9 mouse cellular contexts compared by ENCODE assay signal in genomic region chr6:143020647-143021046, GRCm38 (mm10). TPM values are rescaled to one million over a fixed set of nuclear protein-coding genes. Genes with fewer than 3 reads are reported as not detected.
DNase-seq lines count a peak whose midpoint lies in the region; ATAC-seq and TF ChIP-seq lines count a peak whose summit lies in the region.
"Had no signal": no experiment of that assay in that cellular context is flagged by ENCODE, and none has a peak within 500 bp of the region (broad histone marks: within the 10 kb centered on the region; RNA-seq: fewer than 3 reads in every experiment).

No protein-coding gene starts in this region.

- no peaks in the 10 kb centered on the region for H3K36me3 ChIP-seq in liver, adult 2 months (ENCODE audit: control insufficient read depth, insufficient read depth, low read length)

- H3K4me1 ChIP-seq in liver, adult 2 months (ENCODE audit: control insufficient read depth, insufficient read depth, low read length), result no peaks in the 10 kb centered on the region
- H3K4me1 ChIP-seq: heart, embryonic 15.5 days had no signal

- no peak overlapping the region for H3K4me3 ChIP-seq in liver, adult 2 months (ENCODE audit: insufficient read depth, low read depth, low read length)
- H3K4me3 ChIP-seq: heart, embryonic 15.5 days had no signal

- no peak for TF ChIP-seq POLR2A in liver, adult 2 months (IDR thresholded peaks at IDR 0.05; ENCODE audit: extremely low read depth, insufficient read depth, low read length)

- peak; percentile 53 for DNase-seq in CD4-positive, CD25-positive, alpha-beta regulatory T cell, adult 2 months (ENCODE audit: low read depth, low spot score)
- peak; percentile 64 for DNase-seq in liver, adult 2 months (ENCODE audit: extremely low read depth, low read depth, low spot score)
- no peak for DNase-seq in liver
- peak; percentile 69 for DNase-seq in embryo, embryonic 10 days (ENCODE audit: low spot score)
- no peak for DNase-seq in urinary bladder, adult 2 months (ENCODE audit: low spot score)
- no peak for DNase-seq in adrenal gland, postnatal 14 days

- no peak for ATAC-seq in CD4-positive, CD25-positive, alpha-beta regulatory T cell, adult 4 months
- peak; percentile 16; the same call in 1 of the 2 replicates for ATAC-seq in neutrophil, adult 5-6 weeks (ENCODE audit: extremely low read depth, insufficient number of reproducible peaks, low FRiP score, poor library complexity, severe bottlenecking)

- 71% methylated on average over 5 of the region's 5 CpGs for WGBS in liver, adult 2 months

- H3K27me3 ChIP-seq in liver, adult 2 months (ENCODE audit: control insufficient read depth, insufficient read depth, low read length), result no peaks in the 10 kb centered on the region
- H3K27me3 ChIP-seq: heart, embryonic 15.5 days had no signal

- H3K9ac ChIP-seq in liver, adult 2 months (ENCODE audit: low read depth, low read length), result no peak overlapping the region
- H3K9ac ChIP-seq: heart, embryonic 15.5 days had no signal

- no peak overlapping the region for H3K27ac ChIP-seq in liver, adult 2 months (replicated peaks; ENCODE audit: insufficient read depth, low read depth, low read length)
- H3K27ac ChIP-seq: heart, embryonic 15.5 days had no signal

- TF ChIP-seq CTCF in liver, adult 2 months (IDR thresholded peaks at IDR 0.05; ENCODE audit: low read depth, low read length), result peak; percentile 62

- no peaks in the 10 kb centered on the region for H3K79me2 ChIP-seq in liver, adult 2 months (ENCODE audit: control insufficient read depth, insufficient read depth, low read length)

RNA-seq across cellular contexts. Expression of gene St8sia1, which starts 56.4 kb away (rescaled TPM):
- polyA plus RNA-seq in CD4-positive, CD25-positive, alpha-beta regulatory T cell, adult 4 months (2017; shearing (Covaris generic)), result 10 to 100 TPM; 11.2 to 12.4 TPM
- total RNA-seq in liver, adult 2 months (2014; rRNA removed), result under 0.01 TPM in 2 replicates
- polyA plus RNA-seq in liver, adult 2 months (2012; rRNA removed), result 0.01 and 0.02 TPM in 2 replicates
- 1.9 and 2.1 TPM in 2 replicates for total RNA-seq in neutrophil, adult 5-6 weeks (2017)
- polyA plus RNA-seq in urinary bladder, adult 2 months (2012; rRNA removed), result 0.07 and 0.12 TPM in 2 replicates
- total RNA-seq in adrenal gland, postnatal 14 days (2021), result 1.9 and 2.8 TPM in 2 replicates

Comparison
In these comparisons a context has a peak if more than half of its experiments do, and no peak if none do; other contexts are left out.
1. DNase-seq: peak in CD4-positive, CD25-positive, alpha-beta regulatory T cell, adult 2 months (single experiment), liver, adult 2 months (single experiment) and embryo, embryonic 10 days (single experiment); none in liver (single experiment), urinary bladder, adult 2 months (single experiment) and adrenal gland, postnatal 14 days (single experiment).